Mouse (Mus musculus) forebrain, embryonic 13.5 days (tissue): ENCODE results near the gene Dnajb6. TPM values are rescaled to one million over a fixed set of nuclear protein-coding genes. Genes with fewer than 3 reads are reported as not detected.

ENCODE experiments used
- ATAC-seq: fragments of 200-750 bp; cut with Nextera tagmentation; 2 replicates; pipeline ENCODE4 v1.8.0; 2017
- H3K27ac ChIP-seq: fragments of 300-500 bp; sonication (generic); 2 replicates; pipeline ENCODE4 v1.5.1; 2015; ENCODE audit warnings: inconsistent platforms, mild to moderate bottlenecking, moderate library complexity
- H3K27me3 ChIP-seq: fragments of 300-500 bp; sonication (generic); 2 replicates; pipeline ENCODE4 v1.6.1; 2015; ENCODE audit warnings: mild to moderate bottlenecking, inconsistent platforms
- H3K36me3 ChIP-seq: fragments of 300-500 bp; sonication (generic); 2 replicates; pipeline ENCODE4 v1.6.1; 2015; ENCODE audit warnings: mild to moderate bottlenecking, inconsistent platforms; ENCODE audit not compliant: poor library complexity, severe bottlenecking
- H3K4me1 ChIP-seq: fragments of 300-500 bp; sonication (generic); 2 replicates; pipeline ENCODE4 v1.6.1; 2015; ENCODE audit warnings: inconsistent platforms
- H3K4me2 ChIP-seq: fragments of 300-500 bp; sonication (generic); 2 replicates; pipeline ENCODE4 v1.6.1; 2015; ENCODE audit warnings: inconsistent platforms, mild to moderate bottlenecking, moderate library complexity
- H3K4me3 ChIP-seq: fragments of 300-500 bp; sonication (generic); 2 replicates; pipeline ENCODE4 v1.5.1; 2015; ENCODE audit warnings: mild to moderate bottlenecking, inconsistent platforms
- H3K9ac ChIP-seq: fragments of 300-500 bp; sonication (generic); 2 replicates; pipeline ENCODE4 v1.6.1; 2015; ENCODE audit warnings: mild to moderate bottlenecking, inconsistent platforms
- H3K9me3 ChIP-seq: fragments of 300-500 bp; sonication (generic); replicated peaks from 2 replicates; pipeline ENCODE4 v1.6.1; 2016; ENCODE audit warnings: inconsistent platforms
- WGBS: fragments of 180-500 bp; shearing (Covaris S2); methylation state at CpG from one replicate; pipeline ENCODE4 v1.1.7; 2015; 5-methylcytosine and 5-hydroxymethylcytosine counted together
- polyA plus RNA-seq: library from polyadenylated mRNA; unstranded; fragments of >200 nt; fragmentation: Nextera tagmentation; extraction: Ambion mirVana; gene quantifications from 2 replicates; pipeline ENCODE4 v1.2.1, GENCODE M21; 2015

Dnajb6 gene
- polyA plus RNA-seq, 1 experiment from 2014 or later: 293 TPM

- Histone ChIP-seq H3K27ac (no peak overlapping the region), H3K36me3 (no peaks in the 10 kb centered on the region), H3K9me3 (no peaks in the 10 kb centered on the region; the same call in 1 of the 2 replicates), H3K4me3 (no peak overlapping the region), H3K4me2 (no peak overlapping the region), H3K27me3 (no peaks in the 10 kb centered on the region), H3K9ac (no peak overlapping the region), H3K4me1 (no peaks in the 10 kb centered on the region)
- ATAC-seq: no peak
- 97% methylated on average over 5 of the region's 5 CpGs for WGBS
Measured at GRCm38 (mm10) chr5:29816523-29817242, 81.2 kb downstream of the Dnajb6 start.

GRCm38 (mm10) chr5:29817400-29817799, 81.9 kb downstream of the Dnajb6 start:
- H3K4me1 ChIP-seq: no peaks in the 10 kb centered on the region
- no peak overlapping the region for H3K4me2 ChIP-seq
- no peak overlapping the region for H3K27ac ChIP-seq
- no peaks in the 10 kb centered on the region; the same call in 1 of the 2 replicates for H3K9me3 ChIP-seq
- WGBS: 87% methylated on average over 5 of the region's 5 CpGs
- H3K9ac ChIP-seq: no peak overlapping the region
- no peaks in the 10 kb centered on the region for H3K36me3 ChIP-seq
- no peaks in the 10 kb centered on the region for H3K27me3 ChIP-seq
- no peak for ATAC-seq
- H3K4me3 ChIP-seq: no peak overlapping the region

GRCm38 (mm10) chr5:29818287-29818686, 82.8 kb downstream of the Dnajb6 start:
- Histone ChIP-seq H3K9me3 (no peaks in the 10 kb centered on the region; the same call in 1 of the 2 replicates), H3K9ac (no peak overlapping the region), H3K36me3 (no peaks in the 10 kb centered on the region), H3K4me3 (no peak overlapping the region), H3K4me1 (no peaks in the 10 kb centered on the region), H3K4me2 (no peak overlapping the region), H3K27ac (no peak overlapping the region), H3K27me3 (no peaks in the 10 kb centered on the region)
- ATAC-seq: no peak
- 83% methylated on average over 4 of the region's 4 CpGs for WGBS

- no peak overlapping the region for H3K9ac ChIP-seq
- H3K4me2 ChIP-seq: no peak overlapping the region
- 45% methylated on average over 3 of the region's 3 CpGs for WGBS
- H3K27ac ChIP-seq: no peak overlapping the region
- no peak for ATAC-seq
- H3K36me3 ChIP-seq: no peaks in the 10 kb centered on the region
- no peaks in the 10 kb centered on the region for H3K27me3 ChIP-seq
- H3K4me3 ChIP-seq: no peak overlapping the region
- no peaks in the 10 kb centered on the region for H3K4me1 ChIP-seq
- no peaks in the 10 kb centered on the region for H3K9me3 ChIP-seq
Measured at GRCm38 (mm10) chr5:29824796-29825195, 89.3 kb downstream of the Dnajb6 start.

GRCm38 (mm10) chr5:29826780-29827179, 91.3 kb downstream of the Dnajb6 start:
- Histone ChIP-seq H3K27ac (no peak overlapping the region), H3K9me3 (no peaks in the 10 kb centered on the region), H3K4me3 (no peak overlapping the region), H3K9ac (no peak overlapping the region), H3K36me3 (no peaks in the 10 kb centered on the region), H3K27me3 (no peaks in the 10 kb centered on the region), H3K4me1 (no peaks in the 10 kb centered on the region), H3K4me2 (no peak overlapping the region)
- no peak for ATAC-seq
- 86% methylated on average over 4 of the region's 4 CpGs for WGBS

- no peaks in the 10 kb centered on the region for H3K4me1 ChIP-seq
- H3K36me3 ChIP-seq: no peaks in the 10 kb centered on the region
- no peak overlapping the region for H3K27ac ChIP-seq
- no peaks in the 10 kb centered on the region for H3K27me3 ChIP-seq
- H3K9me3 ChIP-seq: no peaks in the 10 kb centered on the region
- no peak overlapping the region for H3K4me2 ChIP-seq
- H3K4me3 ChIP-seq: no peak overlapping the region
- no peak overlapping the region for H3K9ac ChIP-seq
- no peak for ATAC-seq
- 79% methylated on average over 3 of the region's 3 CpGs for WGBS
Measured at GRCm38 (mm10) chr5:29842444-29843166, 107.1 kb downstream of the Dnajb6 start.

- no peak overlapping the region for H3K9ac ChIP-seq
- no peak overlapping the region for H3K4me2 ChIP-seq
- no peaks in the 10 kb centered on the region for H3K36me3 ChIP-seq
- H3K4me1 ChIP-seq: no peaks in the 10 kb centered on the region
- H3K4me3 ChIP-seq: no peak overlapping the region
- H3K27me3 ChIP-seq: no peaks in the 10 kb centered on the region
- H3K27ac ChIP-seq: no peak overlapping the region
- H3K9me3 ChIP-seq: no peaks in the 10 kb centered on the region
- 85% methylated on average over 3 of the region's 3 CpGs for WGBS
- no peak for ATAC-seq
Measured at GRCm38 (mm10) chr5:29845038-29845437, 109.5 kb downstream of the Dnajb6 start.

GRCm38 (mm10) chr5:29847494-29847893, 112.0 kb downstream of the Dnajb6 start:
- WGBS: 90% methylated on average over 5 of the region's 5 CpGs
- Histone ChIP-seq H3K4me3 (no peak overlapping the region), H3K9ac (no peak overlapping the region), H3K27ac (no peak overlapping the region), H3K9me3 (no peaks in the 10 kb centered on the region), H3K4me2 (no peak overlapping the region), H3K4me1 (no peaks in the 10 kb centered on the region), H3K27me3 (no peaks in the 10 kb centered on the region), H3K36me3 (no peaks in the 10 kb centered on the region)
- ATAC-seq: no peak

- H3K4me2 ChIP-seq: no peak overlapping the region
- no peaks in the 10 kb centered on the region for H3K9me3 ChIP-seq
- H3K27ac ChIP-seq: no peak overlapping the region
- no peak overlapping the region for H3K4me3 ChIP-seq
- no peaks in the 10 kb centered on the region for H3K4me1 ChIP-seq
- H3K9ac ChIP-seq: no peak overlapping the region
- no peaks in the 10 kb centered on the region for H3K36me3 ChIP-seq
- ATAC-seq: no peak
- H3K27me3 ChIP-seq: no peaks in the 10 kb centered on the region
- WGBS: 91% methylated on average over 2 of the region's 2 CpGs
Measured at GRCm38 (mm10) chr5:29848091-29848490, 112.6 kb downstream of the Dnajb6 start.

GRCm38 (mm10) chr5:29852376-29852775, 116.9 kb downstream of the Dnajb6 start:
- 79% methylated on average over 8 of the region's 8 CpGs for WGBS
- Histone ChIP-seq H3K4me3 (no peak overlapping the region), H3K4me2 (no peak overlapping the region), H3K27ac (no peak overlapping the region), H3K4me1 (no peaks in the 10 kb centered on the region), H3K9me3 (no peaks in the 10 kb centered on the region), H3K36me3 (no peaks in the 10 kb centered on the region), H3K9ac (no peak overlapping the region), H3K27me3 (no peaks in the 10 kb centered on the region)
- ATAC-seq: no peak

GRCm38 (mm10) chr5:29853035-29853434, 117.5 kb downstream of the Dnajb6 start:
- Histone ChIP-seq H3K27ac (no peak overlapping the region), H3K27me3 (no peaks in the 10 kb centered on the region), H3K9me3 (no peaks in the 10 kb centered on the region), H3K4me2 (no peak overlapping the region), H3K4me3 (no peak overlapping the region), H3K4me1 (no peaks in the 10 kb centered on the region), H3K36me3 (no peaks in the 10 kb centered on the region), H3K9ac (no peak overlapping the region)
- no peak for ATAC-seq
- 91% methylated on average over 1 of the region's 1 CpGs for WGBS

GRCm38 (mm10) chr5:29854376-29854775, 118.9 kb downstream of the Dnajb6 start:
- H3K4me2 ChIP-seq: no peak overlapping the region
- H3K27me3 ChIP-seq: no peaks in the 10 kb centered on the region
- H3K9me3 ChIP-seq: no peaks in the 10 kb centered on the region
- H3K27ac ChIP-seq: no peak overlapping the region
- H3K4me3 ChIP-seq: no peak overlapping the region
- no peaks in the 10 kb centered on the region for H3K4me1 ChIP-seq
- WGBS: 87% methylated on average over 5 of the region's 5 CpGs
- no peak overlapping the region for H3K9ac ChIP-seq
- ATAC-seq: no peak
- no peaks in the 10 kb centered on the region for H3K36me3 ChIP-seq
